Comparison of ENCODE assay signal across 27 mouse cellular contexts in the genomic region with DNA sequence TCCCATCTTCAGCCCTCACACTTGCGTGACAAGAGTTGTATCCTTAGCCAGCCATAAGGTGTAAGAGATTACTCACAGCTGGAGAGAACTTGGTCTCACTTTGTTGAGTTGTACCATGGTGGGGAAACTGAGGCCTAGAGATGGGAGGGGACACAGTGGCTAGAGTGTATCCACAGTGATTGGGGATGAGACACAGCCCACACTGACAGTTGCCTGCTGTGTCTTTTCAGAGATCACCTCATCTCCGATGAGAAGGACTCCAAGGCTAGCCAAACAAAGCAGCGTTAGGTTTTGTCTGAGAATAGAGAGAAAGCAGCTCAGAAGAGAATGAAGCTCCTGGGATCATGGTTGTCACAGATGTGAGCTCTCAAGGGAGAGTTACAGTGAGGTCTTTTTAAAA. TPM values are rescaled to one million over a fixed set of nuclear protein-coding genes. Genes with fewer than 3 reads are reported as not detected.
"Had no signal": no experiment of that assay in that cellular context is flagged by ENCODE, and none has a peak within 500 bp of the region (broad histone marks: within the 10 kb centered on the region; RNA-seq: fewer than 3 reads in every experiment).

No protein-coding gene starts in this region.

- H3K9me3 ChIP-seq: kidney, embryonic 15.5 days; limb, embryonic 10.5 days; limb, embryonic 13.5 days; liver, embryonic 12.5 days; liver, embryonic 15.5 days; midbrain, embryonic 12.5 days; midbrain, embryonic 15.5 days; neural tube, embryonic 13.5 days; stomach, embryonic 15.5 days had no signal

- H3K36me3 ChIP-seq: intestine, embryonic 15.5 days; kidney, embryonic 15.5 days; limb, embryonic 10.5 days; limb, embryonic 13.5 days; liver, embryonic 12.5 days; liver, embryonic 15.5 days; midbrain, embryonic 12.5 days; midbrain, embryonic 15.5 days; neural tube, embryonic 13.5 days; stomach, embryonic 15.5 days had no signal

- H3K27ac ChIP-seq: intestine, embryonic 15.5 days; kidney, embryonic 15.5 days; limb, embryonic 10.5 days; limb, embryonic 13.5 days; liver, embryonic 12.5 days; liver, embryonic 15.5 days; macrophage; midbrain, embryonic 12.5 days; midbrain, embryonic 15.5 days; neural tube, embryonic 13.5 days; stomach, embryonic 15.5 days had no signal

- ATAC-seq: intestine, embryonic 15.5 days; liver, embryonic 12.5 days; midbrain, embryonic 15.5 days had no signal

- H3K9ac ChIP-seq: intestine, embryonic 15.5 days; kidney, embryonic 15.5 days; limb, embryonic 13.5 days; liver, embryonic 12.5 days; liver, embryonic 15.5 days; midbrain, embryonic 12.5 days; midbrain, embryonic 15.5 days; neural tube, embryonic 13.5 days; stomach, embryonic 15.5 days had no signal

- H3K4me2 ChIP-seq: intestine, embryonic 15.5 days; kidney, embryonic 15.5 days; limb, embryonic 13.5 days; liver, embryonic 12.5 days; liver, embryonic 15.5 days; midbrain, embryonic 12.5 days; midbrain, embryonic 15.5 days; neural tube, embryonic 13.5 days; stomach, embryonic 15.5 days had no signal

- H3K27me3 ChIP-seq: intestine, embryonic 15.5 days; kidney, embryonic 15.5 days; limb, embryonic 13.5 days; liver, embryonic 12.5 days; liver, embryonic 15.5 days; midbrain, embryonic 12.5 days; midbrain, embryonic 15.5 days; neural tube, embryonic 13.5 days; stomach, embryonic 15.5 days had no signal

- H3K4me3 ChIP-seq: intestine, embryonic 15.5 days; kidney, embryonic 15.5 days; limb, embryonic 10.5 days; limb, embryonic 13.5 days; liver, embryonic 12.5 days; liver, embryonic 15.5 days; midbrain, embryonic 12.5 days; midbrain, embryonic 15.5 days; myocyte; neural tube, embryonic 13.5 days; stomach, embryonic 15.5 days had no signal

- H3K4me1 ChIP-seq: intestine, embryonic 15.5 days; kidney, embryonic 15.5 days; limb, embryonic 10.5 days; limb, embryonic 13.5 days; liver, embryonic 12.5 days; liver, embryonic 15.5 days; midbrain, embryonic 12.5 days; midbrain, embryonic 15.5 days; neural tube, embryonic 13.5 days; stomach, embryonic 15.5 days had no signal

- DNase-seq: kidney, adult 11 months; kidney, adult 8-10 months; kidney, postnatal 10 days; kidney, postnatal 4 days; layer of hippocampus, adult 9-11 months; liver; retina, postnatal 1 day; right cerebral cortex, postnatal 25 days; spleen, adult 18-20 months; thymus, postnatal 25 days had no signal

RNA-seq across cellular contexts. Expression of a gene that starts 5.3 kb away (rescaled TPM):
- total RNA-seq: neutrophil, adult 5-6 weeks had no signal
- polyA plus RNA-seq: macrophage; midbrain, embryonic 12.5 days; myocyte had no signal

RNA-seq across cellular contexts. Expression of a gene that starts 38.7 kb away (rescaled TPM):
- total RNA-seq: layer of hippocampus, adult 18-20 months; layer of hippocampus, postnatal 25 days; left cerebral cortex, adult 18-20 months; left cerebral cortex, postnatal 25 days had no signal
- polyA plus RNA-seq: intestine, embryonic 15.5 days; kidney, embryonic 15.5 days; limb, embryonic 10.5 days; limb, embryonic 13.5 days; liver, embryonic 12.5 days; liver, embryonic 15.5 days; midbrain, embryonic 12.5 days; midbrain, embryonic 15.5 days; myocyte; neural tube, embryonic 13.5 days had no signal
